Mouse (Mus musculus) small intestine, adult 2 months (tissue): ENCODE measurements around the gene Ptpn14.

Experiments used
- CTCF ChIP-seq: fragments of 200-500 bp; IDR thresholded peaks from 2 replicates; pipeline ENCODE4 v1.5.1; 2012; ENCODE audit warnings: low read depth, mild to moderate bottlenecking, control low read depth, inconsistent platforms, low read length, moderate library complexity, mixed read lengths; ENCODE audit not compliant: insufficient replicate concordance, insufficient read length; ENCODE audit errors: extremely low read depth
- POLR2A ChIP-seq: fragments of 200-500 bp; IDR thresholded peaks from 2 replicates; pipeline ENCODE4 v1.6.1; 2012; ENCODE audit warnings: low read depth, mild to moderate bottlenecking, control low read depth, inconsistent platforms, low read length, moderate library complexity

GRCm38 (mm10) chr1:189923871-189924568 lies 196.0 kb downstream of the Ptpn14 start:
- TF ChIP-seq CTCF (no peak), POLR2A (no peak)
